Mouse (Mus musculus): ENCODE results near the gene Bach2.

Bach2 gene

DNA sequence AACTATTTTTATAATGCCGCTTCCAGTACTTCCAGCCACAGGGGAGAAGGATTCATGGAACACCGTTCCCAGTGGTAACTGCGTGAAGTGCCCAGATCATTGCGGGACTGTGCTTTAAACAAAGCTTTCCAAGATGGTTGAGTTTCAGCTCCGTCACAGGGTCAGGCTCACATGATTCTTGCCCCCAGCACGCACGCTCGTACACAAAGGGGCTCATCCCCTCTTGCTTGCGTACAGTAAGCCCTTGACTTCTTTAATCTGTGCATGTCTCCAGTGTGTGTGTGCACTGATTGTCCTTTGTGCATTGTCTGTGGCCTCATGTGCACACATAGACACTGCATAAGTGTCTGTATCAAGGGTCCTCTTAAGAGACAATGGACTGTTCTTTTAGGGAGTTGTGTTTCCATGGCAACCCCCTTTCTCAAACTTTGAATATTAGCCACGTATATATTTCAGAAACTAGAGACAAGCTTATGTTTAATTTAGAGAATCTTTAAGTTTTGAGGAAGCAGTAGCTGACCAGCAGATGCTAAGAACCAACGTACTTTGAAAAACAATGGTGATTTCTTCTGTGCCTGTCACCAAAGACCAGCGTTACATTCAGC, 119.5 kb downstream of the Bach2 start:
- DNase-seq (ENCODE audit: low read depth, low spot score) = no peak

DNA sequence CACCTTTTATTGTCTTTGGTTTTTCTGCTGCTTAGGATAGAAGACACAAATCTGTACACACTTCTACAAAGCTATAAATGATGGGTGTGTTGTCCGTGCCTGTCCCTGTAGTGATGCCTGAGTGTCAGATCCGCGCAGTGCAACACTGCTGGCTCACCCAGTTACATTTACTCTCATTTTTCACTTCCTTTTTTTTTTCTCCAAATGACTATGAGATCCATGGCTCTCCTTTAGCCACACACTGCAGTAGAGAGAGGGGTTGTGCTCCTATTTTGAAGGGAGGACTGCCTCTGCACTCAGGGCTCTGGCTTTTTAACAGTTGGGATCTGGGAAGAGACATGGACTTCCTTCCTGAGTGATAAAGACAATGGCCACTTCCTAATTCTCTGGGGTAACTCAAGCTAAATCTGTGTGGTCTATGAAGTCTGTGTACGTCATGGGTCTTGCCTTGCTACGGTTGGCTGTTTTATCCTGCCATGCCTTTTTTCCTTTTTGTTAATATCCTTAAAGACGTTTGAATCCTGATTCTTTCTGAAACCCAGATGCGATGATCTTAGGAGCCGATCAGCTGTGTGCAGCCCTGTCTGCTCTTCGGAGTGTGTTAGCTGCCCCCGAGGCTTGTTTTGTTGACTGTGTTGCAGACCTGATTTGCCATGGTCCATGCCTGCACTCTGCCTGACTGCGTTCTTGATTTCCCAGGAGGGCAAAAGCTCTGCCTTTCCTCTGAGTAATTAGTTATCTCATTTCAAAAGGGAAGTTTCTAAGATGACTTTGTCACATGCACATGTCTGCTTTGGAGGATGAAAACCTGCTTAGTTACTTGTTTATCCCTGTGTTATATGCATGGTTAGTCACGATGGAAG, 120.2 kb downstream of the Bach2 start:
- no peak for DNase-seq (ENCODE audit: low read depth, low spot score)

DNA sequence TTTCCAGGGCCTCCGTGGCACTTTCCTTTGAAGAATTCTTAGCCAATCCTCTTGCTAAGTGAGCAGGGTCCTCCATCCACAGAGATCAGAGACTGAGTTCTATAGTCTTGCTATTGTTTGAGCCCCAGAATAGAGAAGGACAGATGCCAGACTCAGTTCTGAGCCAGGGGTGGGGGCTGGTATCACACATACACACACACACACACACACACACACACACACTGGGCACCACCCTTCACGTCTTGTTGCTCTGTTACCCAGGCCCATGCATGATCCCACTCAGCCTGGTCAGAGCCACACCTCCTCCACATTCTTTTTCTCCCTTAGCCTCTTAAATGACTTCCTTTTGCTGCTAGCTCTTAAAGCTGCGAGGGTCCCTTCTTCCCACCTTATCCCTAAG, 121.0 kb downstream of the Bach2 start:
- no peak for DNase-seq (ENCODE audit: low read depth, low spot score)

DNA sequence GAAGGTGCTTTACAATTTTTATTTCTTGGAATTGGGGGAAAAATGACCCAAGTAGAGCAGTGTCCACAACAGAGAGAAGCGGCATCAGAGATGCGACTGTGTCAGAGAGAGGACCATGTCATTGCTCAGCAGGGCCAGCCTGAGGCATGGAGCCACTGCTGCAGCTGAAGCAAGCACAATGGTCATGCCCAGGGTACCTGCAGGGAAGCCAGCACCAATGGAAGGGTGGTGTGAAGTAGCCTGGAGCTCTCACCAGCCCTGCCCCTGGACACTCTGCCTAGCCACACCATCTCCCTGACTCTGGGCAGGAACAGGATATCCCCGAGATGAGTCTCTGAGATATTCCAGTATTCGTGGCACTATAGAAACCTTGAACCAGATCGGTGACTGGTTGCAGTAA, 121.9 kb downstream of the Bach2 start:
- no peak for DNase-seq (ENCODE audit: low read depth, low spot score)

DNA sequence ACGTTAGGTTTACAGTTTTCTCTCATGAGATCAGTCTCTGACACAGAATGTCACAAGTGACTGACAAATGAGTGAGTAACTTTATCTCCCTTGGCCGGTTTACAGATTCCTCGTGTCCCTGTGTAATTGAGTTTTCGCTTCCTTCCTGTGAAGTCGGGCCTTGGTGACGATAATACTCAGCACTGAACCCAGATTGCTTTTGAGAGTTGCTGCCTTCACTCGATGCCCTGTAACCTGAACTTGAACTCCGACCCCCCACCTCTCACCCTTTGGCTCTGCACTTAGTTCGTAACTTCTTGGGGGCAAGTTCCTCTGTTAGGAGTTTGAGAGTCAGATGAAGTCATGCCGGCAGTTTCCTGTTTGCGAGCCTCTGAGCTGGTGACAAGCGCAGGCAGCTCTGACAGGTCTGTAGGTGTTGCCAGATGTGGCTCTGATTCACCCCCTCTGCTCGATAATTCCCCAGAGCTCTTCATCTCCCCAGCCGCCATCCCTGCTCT, 124.9 kb downstream of the Bach2 start:
- DNase-seq (ENCODE audit: low read depth, low spot score) = no peak

DNA sequence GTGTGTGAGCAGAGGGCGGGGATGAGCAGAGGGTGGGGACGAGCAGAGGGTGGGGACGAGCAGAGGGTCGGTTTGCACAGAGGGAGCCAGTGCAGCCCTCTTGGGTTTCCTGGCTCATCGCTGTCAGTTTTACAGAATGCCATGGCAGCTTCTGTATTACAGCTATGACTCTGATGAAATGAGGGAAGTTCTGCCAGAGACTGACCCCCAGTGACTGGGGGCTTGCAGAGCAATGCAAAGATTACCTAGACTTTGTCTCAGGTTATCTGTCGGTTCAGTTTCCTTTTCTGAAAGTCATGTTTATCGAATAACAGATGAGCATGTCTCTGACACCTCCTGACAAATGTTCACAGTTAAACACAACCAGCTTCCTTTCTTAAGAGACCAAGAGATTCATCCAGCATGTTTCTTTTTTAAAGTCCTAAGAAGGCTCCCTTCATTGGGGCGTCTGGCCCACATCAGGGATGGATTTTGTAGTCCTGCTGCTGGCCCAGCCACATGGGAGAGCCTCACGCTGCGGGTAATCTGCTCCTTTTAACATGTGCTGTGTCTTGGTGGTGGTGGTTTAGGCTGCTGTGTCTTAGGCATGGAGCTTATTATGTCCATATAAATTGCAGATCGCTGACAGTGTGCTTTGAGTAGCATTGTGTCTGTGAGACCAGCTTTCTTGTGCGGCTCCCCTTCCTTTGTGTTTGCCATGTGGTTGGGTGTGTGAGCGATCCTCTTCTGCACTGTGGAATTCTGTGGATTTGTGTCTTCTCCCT, 126.7 kb downstream of the Bach2 start:
- no peak for DNase-seq (ENCODE audit: low read depth, low spot score)

DNA sequence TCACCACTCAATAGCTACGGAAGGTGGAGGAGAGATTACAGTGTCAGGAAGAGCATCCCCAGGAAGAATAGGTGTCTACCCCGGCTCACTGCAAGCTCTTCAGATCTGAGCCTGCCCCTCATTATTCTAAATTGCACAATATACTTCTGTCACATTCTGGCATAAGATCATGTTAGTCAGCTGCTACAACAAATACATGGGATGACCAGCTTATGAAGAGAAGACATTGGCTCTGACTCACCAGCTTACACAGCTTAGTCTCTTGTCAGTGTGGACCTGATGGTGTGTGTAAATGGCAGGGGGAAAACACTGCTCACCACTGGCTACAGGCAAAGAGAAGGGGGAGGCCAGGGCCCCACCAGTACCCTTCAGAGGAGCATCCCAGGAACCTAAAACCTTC, 127.6 kb downstream of the Bach2 start:
- DNase-seq (ENCODE audit: low read depth, low spot score) = no peak

DNA sequence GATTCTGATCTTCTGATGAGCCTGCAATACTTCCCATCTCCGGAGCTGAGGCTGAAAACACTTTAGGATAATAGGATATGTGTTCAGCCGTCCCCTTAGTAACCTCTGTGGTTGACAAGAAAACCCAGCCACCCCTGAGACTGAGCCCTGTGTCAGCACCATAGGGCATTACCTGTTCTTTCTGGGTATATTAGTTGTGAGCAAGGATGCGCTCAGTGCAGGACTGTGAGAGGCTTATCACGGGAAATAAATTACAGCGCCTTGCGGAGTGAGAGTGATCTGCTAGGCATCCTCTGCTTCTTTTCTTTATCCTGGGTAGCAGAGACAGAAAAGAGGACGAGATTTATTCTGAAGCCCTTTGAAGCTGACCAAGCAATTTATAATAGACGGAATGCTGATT, 129.7 kb downstream of the Bach2 start:
- DNase-seq (ENCODE audit: low read depth, low spot score) = no peak

DNA sequence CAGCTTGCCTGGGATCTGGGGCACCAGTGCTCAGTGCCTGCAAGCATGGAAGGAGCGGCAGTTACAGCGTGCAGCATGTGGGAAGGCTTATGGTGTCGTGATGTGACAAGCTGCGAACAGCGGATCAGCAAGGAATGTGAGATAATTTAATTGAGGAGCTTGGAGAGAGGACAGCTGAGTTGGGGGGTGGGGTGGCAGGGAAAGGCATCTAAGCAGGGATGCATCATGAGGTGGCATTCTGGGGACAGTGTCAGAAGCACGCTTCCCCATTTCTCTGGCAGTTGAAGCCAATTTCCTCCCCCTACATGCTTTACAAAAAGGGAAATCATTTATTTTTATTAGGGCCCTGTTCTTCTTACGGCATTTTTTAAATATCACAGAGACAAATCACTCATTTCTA, 134.5 kb downstream of the Bach2 start:
- DNase-seq (ENCODE audit: low read depth, low spot score) = no peak

DNA sequence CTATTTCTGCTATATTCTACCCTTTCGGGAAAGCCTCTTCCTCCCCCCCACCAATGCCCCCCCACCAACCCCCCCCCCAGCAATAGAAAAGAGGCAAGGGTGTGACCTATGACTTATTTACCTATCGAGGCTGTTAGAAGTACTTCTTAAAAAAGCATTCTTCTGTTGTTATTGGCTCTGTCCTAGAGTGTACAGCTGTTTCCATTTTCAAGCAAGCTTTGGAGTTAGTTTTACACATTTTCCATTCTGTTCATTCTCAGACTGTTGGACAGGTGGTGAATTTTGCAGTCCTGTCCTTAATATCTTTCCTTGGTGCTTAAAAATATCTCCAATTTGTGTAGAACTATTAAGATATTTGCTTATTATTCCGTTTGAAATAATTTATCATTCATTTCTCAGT, 134.9 kb downstream of the Bach2 start:
- no peak for DNase-seq (ENCODE audit: low read depth, low spot score)

DNA sequence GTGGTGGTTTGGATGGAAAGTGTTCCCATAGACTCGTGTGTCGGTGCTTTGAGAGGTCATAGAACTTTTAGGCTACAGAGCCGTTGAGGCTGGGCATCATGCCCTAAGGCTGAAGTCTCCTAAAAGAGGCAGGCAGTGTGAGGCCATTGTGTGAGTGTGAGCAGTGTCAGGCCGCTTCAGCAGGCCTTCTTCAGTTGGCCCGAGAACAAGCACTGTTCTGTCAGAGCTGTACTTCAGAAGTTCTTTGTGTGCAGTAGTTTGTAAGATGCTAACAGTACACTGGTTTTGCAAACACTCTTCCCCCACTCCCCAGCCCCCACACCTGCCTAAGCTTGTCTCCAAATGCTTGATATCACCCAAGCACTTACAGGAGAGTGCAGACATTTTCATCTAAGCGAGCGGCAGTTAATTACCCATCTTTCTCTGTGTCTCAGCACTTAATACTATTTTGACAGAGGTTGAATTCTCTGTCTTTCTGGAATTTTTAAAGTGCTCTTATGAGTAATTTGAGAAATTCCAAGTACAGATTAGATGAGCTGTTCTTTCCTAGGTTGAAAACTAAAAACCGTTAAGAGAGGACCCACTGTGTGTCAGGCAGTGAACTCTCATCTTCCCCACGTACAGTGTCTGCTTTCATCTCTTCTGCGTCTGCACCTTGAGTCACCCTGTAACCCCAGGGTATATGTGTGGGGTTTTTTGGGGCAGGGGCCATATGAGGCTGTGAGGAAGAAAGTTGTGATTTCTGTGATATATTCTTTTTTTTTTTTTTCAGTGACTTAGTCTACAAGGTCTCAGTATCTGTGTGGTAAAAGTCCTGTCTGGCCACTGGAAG, 136.4 kb downstream of the Bach2 start:
- DNase-seq (ENCODE audit: low read depth, low spot score) = no peak

DNA sequence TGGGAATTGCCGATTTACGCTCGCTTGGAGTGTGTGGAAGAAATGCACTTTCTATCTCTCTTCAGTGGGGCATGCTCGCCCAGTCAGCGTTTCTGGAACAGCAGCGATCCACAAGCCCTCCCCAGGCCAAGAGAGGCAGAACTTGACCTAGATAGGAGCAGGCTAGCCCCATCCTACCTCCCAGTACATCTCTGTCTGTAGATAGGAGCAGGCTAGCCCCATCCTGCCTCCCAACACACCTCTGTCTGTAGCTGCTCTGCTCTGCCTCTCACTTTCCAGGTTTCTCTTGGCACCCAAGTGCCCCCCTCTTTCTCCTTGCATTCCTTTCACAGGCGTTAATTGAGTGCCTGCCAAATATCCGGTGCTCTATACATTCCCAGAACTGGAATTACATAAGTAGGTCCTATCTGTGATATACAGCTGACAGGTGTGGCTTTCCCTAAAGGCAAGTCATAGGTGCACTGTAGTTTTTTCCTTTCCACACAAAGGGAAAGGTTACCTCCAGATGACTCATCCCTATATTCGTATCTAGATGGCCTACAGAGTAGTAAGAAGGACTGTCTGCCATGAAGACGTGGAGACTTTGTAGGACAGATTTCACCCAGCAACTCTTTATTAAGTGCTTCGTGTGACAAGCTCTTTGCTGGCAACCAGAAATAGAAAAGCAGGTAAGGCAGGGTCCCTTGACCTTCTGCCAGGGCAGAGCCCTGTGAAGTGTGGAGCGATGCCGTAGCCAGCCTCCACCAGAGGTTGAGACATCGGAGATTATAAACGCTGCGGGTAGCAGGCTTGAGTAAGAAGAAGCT, 137.3 kb downstream of the Bach2 start:
- DNase-seq (ENCODE audit: low read depth, low spot score) = no peak

DNA sequence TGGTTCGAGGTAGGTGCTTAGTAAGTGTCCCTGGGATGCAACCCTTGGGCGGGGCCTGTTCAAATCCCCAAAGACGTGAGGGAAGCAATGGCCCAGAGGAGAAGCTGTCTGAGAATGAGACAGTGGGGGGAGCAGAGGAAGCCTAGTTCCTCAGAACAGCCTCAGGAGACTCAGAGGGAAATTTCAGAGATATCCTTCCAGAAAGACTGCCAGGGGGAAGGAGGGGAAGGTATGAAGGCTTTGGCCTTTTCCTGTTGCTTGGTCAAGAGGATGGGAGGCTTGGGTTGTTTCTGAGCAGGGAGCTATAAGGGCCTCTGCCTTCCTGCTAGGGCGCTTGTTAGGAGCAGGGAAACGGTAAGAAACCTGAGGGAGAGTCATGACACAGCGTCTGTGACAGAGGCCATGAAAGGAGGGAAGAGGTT, 137.9 kb downstream of the Bach2 start:
- no peak for DNase-seq (ENCODE audit: low read depth, low spot score)

DNA sequence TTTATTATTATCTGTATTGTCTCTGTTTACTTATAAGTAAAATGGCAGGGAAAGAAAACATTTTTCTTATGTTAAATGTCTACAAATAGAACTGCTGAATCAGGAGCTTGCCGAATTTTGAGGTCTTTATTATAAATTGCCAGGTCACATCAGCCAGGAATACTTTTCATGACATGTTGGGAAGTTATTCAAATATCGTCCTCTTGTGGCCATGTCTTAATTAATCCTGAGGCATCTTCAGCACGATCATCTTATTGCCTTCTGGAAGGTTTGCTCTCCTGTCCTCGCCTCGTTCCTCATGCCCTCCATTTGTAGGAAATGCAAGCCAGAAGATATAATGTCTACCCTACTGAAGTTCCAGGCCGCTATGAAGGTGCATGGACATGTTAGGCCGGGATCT, 140.5 kb downstream of the Bach2 start:
- no peak for DNase-seq (ENCODE audit: low read depth, low spot score)

DNA sequence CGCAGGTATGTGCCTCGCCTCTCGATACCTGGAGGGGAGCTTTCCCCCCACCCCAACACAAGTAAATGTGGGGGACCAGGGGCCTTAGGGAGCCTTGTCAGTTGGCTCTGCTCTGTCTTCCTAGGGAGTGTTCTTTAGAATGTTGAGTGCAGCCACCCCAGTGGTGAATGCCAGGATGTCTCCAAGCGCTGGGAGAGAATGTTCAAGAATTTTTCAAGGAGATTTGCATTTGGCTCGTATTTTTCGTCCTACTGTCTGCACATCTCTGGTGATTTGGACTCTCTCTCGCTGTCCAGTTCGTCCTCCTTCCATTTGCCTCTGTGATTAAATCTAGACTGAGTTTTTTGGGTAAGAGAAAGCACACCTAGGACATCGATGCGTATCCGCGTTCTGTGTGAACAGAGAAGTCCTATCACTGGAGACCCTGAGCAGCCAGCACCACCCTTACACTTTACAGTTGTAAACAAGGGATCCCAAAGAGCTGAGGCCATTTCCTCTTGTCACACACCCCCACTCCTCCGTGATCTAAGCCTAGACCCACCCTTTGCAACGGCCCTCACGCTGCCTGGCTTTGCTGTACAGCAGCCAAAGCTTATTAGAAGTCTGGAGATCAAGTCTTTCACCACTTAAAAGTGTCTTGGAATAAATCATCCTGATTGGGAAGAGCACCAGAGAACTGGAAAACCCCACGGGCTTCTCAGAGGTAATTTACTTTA, 143.2 kb downstream of the Bach2 start:
- DNase-seq (ENCODE audit: low read depth, low spot score) = no peak

DNA sequence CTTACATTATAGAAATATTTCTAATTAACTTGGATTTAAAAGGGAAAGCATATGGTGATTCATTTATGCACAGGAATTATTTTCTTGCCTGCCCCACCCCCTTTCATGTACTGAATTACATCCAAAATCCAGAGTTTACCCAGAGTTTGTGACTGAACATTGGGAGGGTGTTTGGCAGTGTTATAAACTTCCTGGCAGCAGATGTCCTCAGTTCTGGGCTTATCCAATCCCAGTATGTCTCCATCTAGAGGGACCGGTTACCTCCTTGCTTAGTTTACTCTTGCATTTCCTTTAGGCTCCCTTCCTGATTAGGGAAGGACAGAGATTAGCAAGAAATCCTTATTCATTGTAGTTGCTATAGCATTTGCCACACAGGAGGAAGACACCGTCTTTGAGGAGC, 146.5 kb downstream of the Bach2 start:
- no peak for DNase-seq (ENCODE audit: low read depth, low spot score)

DNA sequence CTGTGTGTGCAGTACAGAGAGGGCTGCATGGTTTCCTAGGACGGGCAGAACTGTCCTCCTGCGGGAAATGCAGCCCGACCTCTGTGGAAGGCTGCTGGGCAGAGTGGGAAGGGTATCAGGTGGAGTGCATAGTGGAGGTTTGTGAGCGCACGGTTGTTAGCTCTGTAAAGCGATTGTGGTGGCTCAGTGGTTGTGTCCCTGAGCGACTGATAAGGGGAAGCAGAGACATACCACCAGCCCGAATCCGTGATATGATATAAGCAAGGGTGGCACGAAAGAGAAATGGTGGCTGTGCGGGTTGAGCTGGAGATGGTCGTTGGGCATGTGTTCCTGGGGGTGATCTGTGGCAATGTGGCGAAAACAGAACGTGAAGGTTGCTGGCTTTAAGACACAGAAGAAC, 147.0 kb downstream of the Bach2 start:
- DNase-seq (ENCODE audit: low read depth, low spot score) = no peak

DNA sequence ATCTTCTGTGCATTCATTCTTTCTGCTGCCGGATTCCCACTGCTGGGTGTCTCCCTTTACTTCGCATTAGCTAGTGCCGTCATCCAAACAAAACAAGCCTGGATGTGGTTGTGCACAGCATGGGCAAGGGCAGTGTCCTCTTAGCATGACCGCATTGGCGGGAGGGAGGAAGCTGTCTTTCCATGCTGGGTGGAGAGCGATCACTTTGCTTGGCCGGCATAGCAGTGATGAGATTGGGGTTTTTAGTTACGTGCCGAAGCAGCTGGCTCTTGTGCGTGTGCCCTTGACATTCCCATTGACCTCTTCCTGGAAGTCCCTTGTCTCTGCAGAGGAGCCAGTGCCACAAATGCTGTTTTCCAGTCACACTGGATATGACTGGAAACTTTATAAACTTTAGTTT, 147.7 kb downstream of the Bach2 start:
- no peak for DNase-seq (ENCODE audit: low read depth, low spot score)

DNA sequence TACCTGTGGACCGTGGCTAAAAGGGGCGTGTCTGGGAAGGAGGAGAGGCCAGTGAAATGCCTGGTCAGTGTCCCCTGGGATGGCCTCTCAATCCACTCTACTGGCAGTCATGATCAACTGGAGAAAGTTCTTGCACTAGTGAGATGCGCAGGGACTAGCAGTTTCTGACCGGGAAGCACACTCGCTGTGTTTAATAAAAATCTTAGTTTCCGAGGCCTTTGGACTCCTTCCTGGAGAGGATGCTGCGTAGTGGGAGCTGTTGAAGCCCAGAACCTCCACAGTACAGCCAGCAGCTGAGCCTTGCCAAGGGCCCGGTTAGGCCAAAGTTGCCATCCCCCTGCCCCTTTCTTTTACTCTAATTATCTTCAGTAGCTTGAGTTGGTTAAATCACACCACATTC, 148.3 kb downstream of the Bach2 start:
- no peak for DNase-seq (ENCODE audit: low read depth, low spot score)

Measured in c-Kit-negative CD71-positive TER-119-positive erythroid progenitor cells, embryonic 14.5 days (primary cell).